Mouse (Mus musculus) bone marrow, adult 2 months (tissue): Measurements from ENCODE around the gene Zfp105. TPM values are rescaled to one million over a fixed set of nuclear protein-coding genes. Genes with fewer than 3 reads are reported as not detected.

Experiments used
- H3K27ac ChIP-seq: fragments of 200-500 bp; 2 replicates; pipeline ENCODE4 v1.5.1; 2012; ENCODE audit warnings: low read depth, mild to moderate bottlenecking, control low read depth, inconsistent platforms, low read length; ENCODE audit not compliant: control insufficient read depth, poor library complexity, insufficient read depth
- H3K4me1 ChIP-seq: fragments of 200-500 bp; 2 replicates; pipeline ENCODE4 v1.6.1; 2011; ENCODE audit warnings: low read length; ENCODE audit not compliant: control insufficient read depth, insufficient read depth
- H3K4me3 ChIP-seq: fragments of 200-500 bp; replicated peaks from 2 replicates; pipeline ENCODE3; 2011; ENCODE audit warnings: mild to moderate bottlenecking, low read depth, low read length, control low read depth; ENCODE audit not compliant: control insufficient read depth
- CTCF ChIP-seq: fragments of 200-500 bp; IDR thresholded peaks from 2 replicates; pipeline ENCODE4 v1.5.1; 2011; ENCODE audit warnings: low read length, control low read depth; ENCODE audit not compliant: control insufficient read depth, insufficient read depth
- POLR2A ChIP-seq: fragments of 200-500 bp; IDR thresholded peaks from 2 replicates; pipeline ENCODE4 v1.6.1; 2011; ENCODE audit warnings: low read depth, mild to moderate bottlenecking, control low read depth, low read length, borderline replicate concordance; ENCODE audit not compliant: control insufficient read depth
- WGBS: fragments of 180-500 bp; shearing (Covaris S2); methylation state at CpG from one replicate; pipeline ENCODE4 v1.1.7; 2018; 5-methylcytosine and 5-hydroxymethylcytosine counted together
- polyA plus RNA-seq: library from polyadenylated mRNA; stranded (reverse); fragments of >200 nt; gene quantifications from 2 replicates; pipeline ENCODE4 v1.2.4, GENCODE M21; 2011; ENCODE audit warnings: low replicate concordance; ENCODE audit not compliant: missing spikeins, insufficient read depth, insufficient read length

Zfp105 gene
- 1.8 TPM in 1 of 2 replicates, not detected in the other for polyA plus RNA-seq

DNA sequence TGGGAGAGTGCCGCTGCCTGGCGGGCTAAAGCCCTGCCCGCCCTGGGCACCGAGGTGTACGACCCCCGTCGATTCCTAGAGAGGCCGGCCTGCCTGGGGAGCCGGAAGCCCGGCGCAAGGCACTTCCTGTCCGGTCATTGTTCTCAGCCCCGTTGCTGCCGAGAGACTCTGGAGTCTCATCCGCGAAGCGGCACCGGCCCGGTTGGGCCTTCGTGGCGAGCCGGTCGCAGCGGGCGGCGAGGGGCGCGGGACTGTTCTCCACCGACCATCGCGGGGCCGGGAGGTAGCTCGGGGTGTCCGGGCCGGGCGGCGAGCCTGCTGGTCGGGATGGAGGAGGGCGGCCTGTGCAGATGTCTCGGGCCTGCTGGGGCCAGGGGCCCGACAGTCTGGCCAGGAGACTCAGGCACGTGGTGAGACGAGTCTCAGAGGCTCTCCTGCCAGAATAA, at the start of gene Zfp105:
Gene Zfp105, plus strand, starts transcription at position 137 of the 446 bp plus-strand sequence.
- WGBS = 6% methylated on average over 43 of the region's 43 CpGs
- no peak within 1 kb of the TSS for H3K27ac ChIP-seq
- peak within 1 kb of the TSS; percentile 15 for H3K4me3 ChIP-seq
- no peaks in the 10 kb centered on the region for H3K4me1 ChIP-seq
- TF ChIP-seq POLR2A (no peak), CTCF (no peak)

DNA sequence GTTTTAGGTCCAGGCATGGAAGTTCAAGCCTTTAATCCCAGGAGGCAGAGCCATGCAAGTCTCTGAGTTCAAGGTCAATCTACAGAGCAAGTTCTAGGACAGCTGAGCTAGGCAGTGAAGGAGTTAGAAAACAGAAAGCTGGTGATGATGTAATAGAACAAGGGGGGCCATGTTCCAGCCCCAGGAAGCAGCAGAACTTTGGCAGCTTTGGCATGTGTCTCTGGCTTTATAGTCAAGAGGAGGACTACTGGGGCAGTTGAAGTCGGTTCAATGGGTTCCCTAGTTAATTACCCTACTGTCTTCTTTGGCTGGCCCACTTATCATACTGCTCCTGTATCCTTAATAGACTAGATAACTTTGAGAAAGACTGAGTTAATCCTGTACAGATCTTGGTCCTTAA, 48.2 kb upstream of the Zfp105 start:
- WGBS = 64% methylated on average over 1 of the region's 1 CpGs
- H3K27ac ChIP-seq = no peak overlapping the region
- no peak overlapping the region for H3K4me3 ChIP-seq
- H3K4me1 ChIP-seq = no peaks in the 10 kb centered on the region
- TF ChIP-seq CTCF = no peak
- no peak for TF ChIP-seq POLR2A

DNA sequence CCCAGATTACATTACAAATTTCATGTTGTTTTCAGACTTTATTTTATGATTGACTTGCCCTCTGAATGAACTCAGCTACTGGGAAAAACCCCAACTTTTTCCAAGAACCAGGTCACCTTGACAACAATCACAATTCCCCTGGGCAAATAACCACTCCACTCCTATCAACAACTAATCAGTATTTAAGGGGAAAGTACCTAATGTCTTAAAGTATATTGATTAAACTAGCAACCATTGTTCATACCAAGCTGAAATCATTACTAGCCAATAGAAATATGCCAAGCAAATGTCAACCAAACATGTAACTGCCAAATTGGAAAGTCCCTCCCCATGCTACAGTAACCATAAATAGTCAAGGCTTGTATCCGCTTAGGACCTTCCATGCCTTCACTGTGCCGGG, 47.7 kb upstream of the Zfp105 start:
- Histone ChIP-seq H3K27ac (no peak overlapping the region), H3K4me1 (no peaks in the 10 kb centered on the region), H3K4me3 (no peak overlapping the region)
- 85% methylated on average over 2 of the region's 2 CpGs for WGBS
- no peak for TF ChIP-seq CTCF
- no peak for TF ChIP-seq POLR2A

DNA sequence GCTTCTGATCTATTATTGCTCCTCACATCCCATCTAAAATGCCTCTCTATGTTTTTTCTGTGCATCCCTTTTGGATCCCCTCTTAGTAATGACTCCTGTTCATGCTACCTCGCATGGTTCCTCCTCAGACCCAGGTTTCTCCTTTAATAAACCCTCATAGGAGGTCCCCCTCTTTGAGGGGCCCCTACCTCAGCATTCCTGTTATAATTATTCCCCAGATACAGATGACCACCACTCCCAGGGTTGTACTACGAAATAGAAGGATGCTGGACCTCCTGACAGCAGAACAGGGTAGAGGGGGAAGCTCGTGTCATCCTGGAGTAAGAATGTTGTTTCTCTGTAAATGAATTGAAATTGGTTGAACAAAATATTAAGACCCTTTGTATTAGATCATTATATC, 37.5 kb upstream of the Zfp105 start, which contains the start of gene Zkscan7:
Gene Zkscan7, plus strand, starts transcription at position 301 of the 400 bp plus-strand sequence.
- no peaks in the 10 kb centered on the region for H3K4me1 ChIP-seq
- no peak within 1 kb of the TSS for H3K4me3 ChIP-seq
- TF ChIP-seq POLR2A (no peak), CTCF (no peak)
- WGBS = 75% methylated on average over 3 of the region's 3 CpGs
- no peak within 1 kb of the TSS for H3K27ac ChIP-seq

DNA sequence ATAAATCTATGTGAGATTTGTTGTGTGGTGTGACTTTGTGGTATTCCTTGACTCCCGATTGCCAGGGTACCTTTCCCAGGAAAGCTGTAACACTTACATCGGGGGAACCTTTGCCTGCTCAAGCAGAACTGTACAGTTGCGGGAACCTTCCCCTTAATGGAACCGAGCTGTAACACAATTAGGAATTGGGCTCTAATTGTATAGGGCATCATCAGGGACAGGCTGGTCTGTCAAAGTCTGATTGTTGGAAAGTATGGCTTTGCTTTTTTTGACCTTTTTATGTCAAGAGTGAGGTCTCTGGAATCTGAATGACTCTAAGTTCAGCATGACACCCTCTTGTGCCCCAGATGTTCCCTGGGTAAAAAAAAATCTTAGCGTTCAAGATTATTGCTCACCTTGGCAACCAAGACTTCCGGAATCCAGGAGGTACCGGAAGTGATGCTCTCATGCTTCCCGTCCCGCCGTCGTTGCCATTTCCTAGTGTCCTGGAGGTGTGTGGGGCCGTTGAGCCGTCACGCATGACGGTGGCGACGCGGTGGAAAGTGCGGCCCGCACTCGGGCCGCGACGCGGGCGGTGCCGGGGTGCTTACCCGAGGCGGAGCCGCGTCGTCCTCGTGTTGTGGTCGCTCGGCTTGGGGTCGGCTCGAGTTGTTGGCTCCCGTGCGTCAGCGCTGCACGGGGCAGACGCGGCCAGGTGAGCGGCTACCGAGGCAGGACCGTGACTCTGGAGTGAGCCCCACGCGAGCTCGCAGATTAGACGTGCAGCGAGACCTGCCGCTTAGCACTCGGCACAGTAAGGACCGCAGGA, 36.3 kb upstream of the Zfp105 start:
- 6% methylated on average over 54 of the region's 54 CpGs for WGBS
- Histone ChIP-seq H3K4me1 (no peaks in the 10 kb centered on the region), H3K27ac (peak overlapping the region; percentile 0; the same call in 1 of the 2 replicates), H3K4me3 (peak overlapping the region; percentile 72)
- TF ChIP-seq CTCF = no peak
- peak; percentile 35; the same call in 1 of the 2 replicates for TF ChIP-seq POLR2A

DNA sequence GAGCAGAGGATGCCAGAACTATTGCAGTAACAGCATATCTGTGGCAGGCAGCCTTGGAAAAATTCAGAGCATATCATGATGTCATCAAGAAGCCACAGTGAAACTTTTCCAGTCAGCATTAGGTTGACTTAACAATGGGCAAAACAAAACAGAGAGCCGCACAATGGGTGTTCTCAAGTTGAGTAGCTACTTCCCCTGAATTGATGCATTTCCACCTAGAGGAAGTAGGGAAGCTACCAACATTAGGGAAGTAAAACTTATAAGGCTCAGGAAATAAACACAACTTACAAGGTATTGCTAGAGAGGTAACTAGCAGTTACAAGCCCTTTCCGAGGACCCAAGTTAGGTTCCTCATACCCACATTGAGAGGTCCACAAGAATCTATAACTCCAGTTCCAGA, 21.8 kb upstream of the Zfp105 start:
- no peak overlapping the region for H3K27ac ChIP-seq
- TF ChIP-seq POLR2A (no peak), CTCF (no peak)
- no peaks in the 10 kb centered on the region for H3K4me1 ChIP-seq
- no peak overlapping the region for H3K4me3 ChIP-seq
- WGBS = 73% methylated on average over 2 of the region's 2 CpGs

DNA sequence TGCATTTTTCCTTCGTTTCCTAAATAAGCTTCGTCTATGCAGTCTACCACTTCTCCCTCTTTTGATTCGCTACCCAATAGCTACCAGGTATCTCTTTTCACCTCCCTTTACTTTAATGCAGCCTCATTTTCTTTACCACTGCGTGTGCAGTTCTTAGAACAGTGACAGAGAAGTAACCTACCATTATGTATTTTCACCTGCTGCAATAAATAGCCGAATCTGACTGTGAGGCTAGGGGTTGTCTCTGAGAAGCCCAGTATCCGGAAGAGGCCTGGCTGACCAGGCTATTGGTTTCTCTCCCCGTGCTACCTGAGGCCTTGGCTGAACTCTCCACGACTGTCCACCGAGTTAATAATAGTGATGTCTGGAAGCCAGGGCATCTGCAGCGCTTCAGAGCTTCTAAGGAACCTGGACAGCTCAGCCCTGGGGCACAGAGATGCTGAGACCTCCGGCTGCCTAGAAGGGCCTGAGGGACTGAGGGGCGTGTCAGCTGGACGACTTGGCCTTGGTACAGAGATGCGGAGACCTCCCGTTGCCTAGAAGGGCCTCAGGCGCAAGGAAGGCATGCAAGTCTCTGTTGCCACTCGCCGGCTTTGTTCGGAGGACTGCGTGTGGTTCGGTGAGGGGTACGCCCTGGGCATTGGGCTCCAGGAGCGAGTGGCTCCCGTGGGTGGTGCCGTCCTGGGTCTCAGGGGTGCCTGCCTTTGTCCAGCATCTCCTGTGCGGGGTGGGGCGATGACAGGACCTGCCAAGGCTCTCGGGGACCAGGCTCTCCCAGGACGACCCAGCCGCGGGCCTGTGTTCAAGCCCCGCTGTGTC, 19.9 kb upstream of the Zfp105 start:
- Histone ChIP-seq H3K4me1 (no peaks in the 10 kb centered on the region), H3K4me3 (no peak overlapping the region), H3K27ac (no peak overlapping the region)
- 26% methylated on average over 32 of the region's 32 CpGs for WGBS
- TF ChIP-seq CTCF (no peak), POLR2A (no peak)

DNA sequence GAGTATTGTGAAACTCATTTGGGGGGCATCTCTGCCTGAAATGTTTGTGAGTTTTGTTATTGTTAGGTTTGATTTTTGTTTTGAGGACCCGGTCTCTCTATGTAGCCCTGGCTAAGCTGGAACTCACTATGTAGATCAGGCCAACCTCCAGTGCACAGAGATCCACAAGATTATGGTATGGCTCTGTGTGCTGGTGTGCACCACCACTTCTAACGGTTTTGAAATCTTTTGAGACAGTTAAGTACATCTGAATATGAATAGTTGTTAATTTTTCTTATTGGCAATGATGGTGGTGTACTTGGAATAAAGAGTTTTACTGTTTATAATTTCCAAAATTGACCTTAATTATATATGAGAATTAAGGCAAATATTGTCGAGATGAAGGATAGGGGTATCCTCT, 436 bp upstream of the Zfp105 start:
- H3K4me3 ChIP-seq = no peak overlapping the region
- 34% methylated on average over 3 of the region's 3 CpGs for WGBS
- no peaks in the 10 kb centered on the region for H3K4me1 ChIP-seq

More for the DNA sequence above, 436 bp upstream of the Zfp105 start:
- TF ChIP-seq POLR2A (no peak), CTCF (no peak)
- no peak overlapping the region for H3K27ac ChIP-seq
